8 mouse cellular contexts compared by ENCODE assay signal in genomic region chr3:40846957-40847017, GRCm38 (mm10). TPM values are rescaled to one million over a fixed set of nuclear protein-coding genes. Genes with fewer than 3 reads are reported as not detected.
DNase-seq lines count a peak whose midpoint lies in the region; ATAC-seq and TF ChIP-seq lines count a peak whose summit lies in the region.
"Not testable (repeated sequence)": the region's sequence is repeated elsewhere in the genome, so short reads cannot be mapped to it uniquely, and the experiment has no call there.

Abhd18 (plus strand) TSS chr3:40846970.

- 0% methylated on average over 1 of the region's 4 CpGs for WGBS in hindbrain, embryonic 11.5 days
- WGBS in limb, embryonic 15.5 days: 0% methylated on average over 3 of the region's 4 CpGs
- WGBS in midbrain, embryonic 12.5 days: no CpG with 5 or more reads among the region's 4 CpGs
- 0% methylated on average over 2 of the region's 4 CpGs for WGBS in stomach, embryonic 16.5 days

- H3K79me2 ChIP-seq in MEL (ENCODE audit: control insufficient read depth, insufficient read depth, low read length, poor library complexity): not testable (repeated sequence)

- TF ChIP-seq RAD21 in MEL (IDR thresholded peaks at IDR 0.05; ENCODE audit: low read depth, low read length): not testable (repeated sequence)

- not testable (repeated sequence) for DNase-seq in MEL (ENCODE audit: low read depth, low spot score); heart, adult 18-20 months; hindbrain, embryonic 11.5 days (ENCODE audit: low spot score); layer of hippocampus, adult 2 months (ENCODE audit: low spot score in 2 of 2)

- not testable (repeated sequence) for TF ChIP-seq CTCF in MEL (IDR thresholded peaks at IDR 0.05 in 2 of 3, conservative IDR thresholded peaks at IDR 0.05 in 1 of 3; ENCODE audit: control insufficient read depth in 1 of 3, insufficient read depth in 1 of 3, low read depth in 2 of 3, low read length in 3 of 3, poor library complexity in 1 of 3, severe bottlenecking in 1 of 3); layer of hippocampus, adult 2 months (conservative IDR thresholded peaks at IDR 0.05)

- H3K36me3 ChIP-seq in MEL (ENCODE audit: control insufficient read depth in 1 of 2, insufficient read depth in 2 of 2, low read length in 2 of 2); erythroblast, embryonic 14.5 days (ENCODE audit: control insufficient read depth); hindbrain, embryonic 11.5 days (ENCODE audit: control insufficient read depth, insufficient read depth, low read length); limb, embryonic 15.5 days; midbrain, embryonic 12.5 days; stomach, embryonic 16.5 days (ENCODE audit: control insufficient read depth, insufficient read depth, low read length): not testable (repeated sequence)

- H3K4me3 ChIP-seq in MEL (ENCODE audit: control insufficient read depth in 1 of 2, insufficient read depth in 1 of 2, low read depth in 2 of 2, low read length in 2 of 2): peak within 1 kb of the TSS; percentile 81 to 91
- peak within 1 kb of the TSS; percentile 67 for H3K4me3 ChIP-seq in erythroblast, embryonic 14.5 days (replicated peaks)
- peak within 1 kb of the TSS; percentile 40 for H3K4me3 ChIP-seq in hindbrain, embryonic 11.5 days (ENCODE audit: low read depth, low read length)
- H3K4me3 ChIP-seq in layer of hippocampus, adult 2 months: peak within 1 kb of the TSS; percentile 74
- H3K4me3 ChIP-seq in limb, embryonic 15.5 days: peak within 1 kb of the TSS; percentile 50
- peak within 1 kb of the TSS; percentile 51 for H3K4me3 ChIP-seq in midbrain, embryonic 12.5 days
- H3K4me3 ChIP-seq in stomach, embryonic 16.5 days (replicated peaks; ENCODE audit: low read length): peak within 1 kb of the TSS; percentile 60

- not testable (repeated sequence) for H3K4me1 ChIP-seq in MEL (ENCODE audit: control insufficient read depth in 1 of 2, insufficient read depth in 2 of 2, low read length in 2 of 2); hindbrain, embryonic 11.5 days (replicated peaks; ENCODE audit: control insufficient read depth, insufficient read depth, low read length); limb, embryonic 15.5 days; midbrain, embryonic 12.5 days; stomach, embryonic 16.5 days (ENCODE audit: control insufficient read depth, insufficient read depth, low read length)
- peaks cover 19% of the 10 kb centered on the region for H3K4me1 ChIP-seq in erythroblast, embryonic 14.5 days (ENCODE audit: control insufficient read depth)

- peak within 1 kb of the TSS; percentile 61 for H3K4me2 ChIP-seq in hindbrain, embryonic 11.5 days (replicated peaks; ENCODE audit: low read depth, low read length)
- peak within 1 kb of the TSS; percentile 74 for H3K4me2 ChIP-seq in limb, embryonic 15.5 days
- H3K4me2 ChIP-seq in midbrain, embryonic 12.5 days (replicated peaks): peak within 1 kb of the TSS; percentile 62
- H3K4me2 ChIP-seq in stomach, embryonic 16.5 days (ENCODE audit: low read depth, low read length): peak within 1 kb of the TSS; percentile 65

- H3K9me3 ChIP-seq in MEL (replicated peaks; ENCODE audit: insufficient read depth, low read length); erythroblast, embryonic 14.5 days (ENCODE audit: control insufficient read depth, low read length); hindbrain, embryonic 11.5 days (ENCODE audit: control insufficient read depth, low read length); limb, embryonic 15.5 days; midbrain, embryonic 12.5 days; stomach, embryonic 16.5 days (replicated peaks; ENCODE audit: control insufficient read depth, low read length): not testable (repeated sequence)

- ATAC-seq in hindbrain, embryonic 11.5 days (ENCODE audit: low FRiP score); limb, embryonic 15.5 days (ENCODE audit: insufficient number of reproducible peaks, low FRiP score, low TSS enrichment, low read depth); midbrain, embryonic 12.5 days (ENCODE audit: low FRiP score, low read depth); stomach, embryonic 16.5 days (ENCODE audit: insufficient read depth, low FRiP score): not testable (repeated sequence)

- peak within 1 kb of the TSS; percentile 86 for H3K9ac ChIP-seq in MEL (ENCODE audit: control insufficient read depth, low read depth, low read length, poor library complexity, severe bottlenecking)
- H3K9ac ChIP-seq in hindbrain, embryonic 11.5 days (ENCODE audit: low read depth, low read length): peak within 1 kb of the TSS; percentile 61
- peak within 1 kb of the TSS; percentile 39 for H3K9ac ChIP-seq in limb, embryonic 15.5 days
- peak within 1 kb of the TSS; percentile 61 for H3K9ac ChIP-seq in midbrain, embryonic 12.5 days (replicated peaks)
- peak within 1 kb of the TSS; percentile 70 for H3K9ac ChIP-seq in stomach, embryonic 16.5 days (ENCODE audit: low read length)

- TF ChIP-seq EP300 in MEL (IDR thresholded peaks at IDR 0.05; ENCODE audit: low read depth in 1 of 2, low read length in 2 of 2): not testable (repeated sequence)

- peak within 1 kb of the TSS; percentile 71 for H3K27ac ChIP-seq in MEL (ENCODE audit: control insufficient read depth, low read depth, low read length)
- peak within 1 kb of the TSS; percentile 70; the same call in 1 of the 2 replicates for H3K27ac ChIP-seq in hindbrain, embryonic 11.5 days (ENCODE audit: low read depth, low read length)
- peak within 1 kb of the TSS; percentile 92 for H3K27ac ChIP-seq in layer of hippocampus, adult 2 months
- H3K27ac ChIP-seq in limb, embryonic 15.5 days: peak within 1 kb of the TSS; percentile 83
- H3K27ac ChIP-seq in midbrain, embryonic 12.5 days (replicated peaks): peak within 1 kb of the TSS; percentile 80
- peak within 1 kb of the TSS; percentile 58 for H3K27ac ChIP-seq in stomach, embryonic 16.5 days (ENCODE audit: low read length)

- TF ChIP-seq POLR2A in MEL (IDR thresholded peaks at IDR 0.05; ENCODE audit: control insufficient read depth in 1 of 2, insufficient read depth in 1 of 2, low read depth in 1 of 2, low read length in 2 of 2, poor library complexity in 1 of 2): not testable (repeated sequence)

- not testable (repeated sequence) for H3K27me3 ChIP-seq in MEL (ENCODE audit: control insufficient read depth in 1 of 2, insufficient read depth in 2 of 2, low read length in 2 of 2); erythroblast, embryonic 14.5 days (ENCODE audit: control insufficient read depth); hindbrain, embryonic 11.5 days (ENCODE audit: control insufficient read depth, insufficient read depth, low read length); limb, embryonic 15.5 days; midbrain, embryonic 12.5 days; stomach, embryonic 16.5 days (ENCODE audit: control insufficient read depth, insufficient read depth, low read length)

RNA-seq across cellular contexts. Expression of gene Abhd18, which starts in this region (rescaled TPM):
- total RNA-seq in MEL (2012; rRNA removed): 1.3 and 2.9 TPM in 2 replicates
- 1 to 10 TPM in 1 of 2 experiments, not detected in 1; 3.6 TPM for polyA plus RNA-seq in MEL (2012; ENCODE audit: insufficient read depth in 1 of 2, insufficient read length in 2 of 2, low read depth in 1 of 2, low replicate concordance in 2 of 2, missing spikeins in 1 of 2)
- polyA plus RNA-seq in erythroblast, embryonic 14.5 days (2012): 0.04 TPM in 1 of 2 replicates, not detected in the other
- 10 to 100 TPM; 66.7 to 77.1 TPM for total RNA-seq in heart, adult 18-20 months (2021)
- polyA plus RNA-seq in hindbrain, embryonic 11.5 days (2014; fragmentation: Nextera tagmentation; extraction: Ambion mirVana): 5.2 and 8.6 TPM in 2 replicates
- 10 to 100 TPM; 12.2 to 14.5 TPM for total RNA-seq in layer of hippocampus, adult 2 months (2021)
- 8.8 and 9.3 TPM in 2 replicates for polyA plus RNA-seq in limb, embryonic 15.5 days (2015; fragmentation: Nextera tagmentation; extraction: Ambion mirVana)
- 13.8 TPM in 2 replicates for polyA plus RNA-seq in midbrain, embryonic 12.5 days (2016; fragmentation: Nextera tagmentation; extraction: Ambion mirVana)
- polyA plus RNA-seq in stomach, embryonic 16.5 days (2015; fragmentation: Nextera tagmentation; extraction: Ambion mirVana): 6.9 and 8.9 TPM in 2 replicates

Comparison
In these comparisons a context has a peak if more than half of its experiments do, and no peak if none do; other contexts are left out.
1. RNA of gene Abhd18 (total RNA-seq): 66.7 to 77.1 TPM in heart, adult 18-20 months; 12.2 to 14.5 TPM in layer of hippocampus, adult 2 months and 1.3 to 2.9 TPM in MEL; every median in the first group is over 4 times any median in the second.
2. Peak in every context shown above with its lines, with median percentiles within 50 percentile points of each other: H3K27ac ChIP-seq, H3K4me3 ChIP-seq, H3K9ac ChIP-seq and H3K4me2 ChIP-seq.